Mouse (Mus musculus): Measurements from ENCODE around the gene Slc30a1. TPM values are rescaled to one million over a fixed set of nuclear protein-coding genes. Genes with fewer than 3 reads are reported as not detected.

The Slc30a1 gene
- polyA plus RNA-seq, 1 experiment from 2014 or later, result 4.5 TPM

DNA sequence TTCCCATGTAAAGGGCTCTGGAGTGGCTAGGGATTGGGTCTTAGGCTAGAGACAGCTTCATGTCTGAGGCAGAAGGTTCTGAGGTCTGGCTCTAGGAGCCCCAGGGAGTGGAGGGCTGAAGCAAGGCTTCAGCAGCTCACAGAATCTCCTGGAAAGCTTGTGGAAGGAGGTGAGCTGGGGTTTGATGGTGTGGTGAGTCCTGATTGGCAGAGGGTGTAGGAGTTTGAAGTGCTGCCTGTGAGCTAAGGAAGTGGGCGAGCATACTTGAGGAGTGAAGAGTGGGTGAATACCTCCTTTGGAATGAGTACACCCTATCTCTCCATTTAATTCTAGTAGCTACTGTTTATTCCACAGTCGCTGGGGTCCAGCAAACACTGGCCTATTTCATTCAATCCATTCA is 44.0 kb downstream of the Slc30a1 start:
- Histone ChIP-seq H3K9me3 (no peaks in the 10 kb centered on the region), H3K4me2 (no peak overlapping the region), H3K4me1 (replicated peaks) (no peaks in the 10 kb centered on the region), H3K36me3 (no peaks in the 10 kb centered on the region), H3K9ac (no peak overlapping the region), H3K4me3 (no peak overlapping the region), H3K27me3 (no peaks in the 10 kb centered on the region), H3K27ac (replicated peaks) (no peak overlapping the region)
- no peak for ATAC-seq (ENCODE audit: low FRiP score, low read depth)
- WGBS, result 77% methylated on average over 2 of the region's 2 CpGs

DNA sequence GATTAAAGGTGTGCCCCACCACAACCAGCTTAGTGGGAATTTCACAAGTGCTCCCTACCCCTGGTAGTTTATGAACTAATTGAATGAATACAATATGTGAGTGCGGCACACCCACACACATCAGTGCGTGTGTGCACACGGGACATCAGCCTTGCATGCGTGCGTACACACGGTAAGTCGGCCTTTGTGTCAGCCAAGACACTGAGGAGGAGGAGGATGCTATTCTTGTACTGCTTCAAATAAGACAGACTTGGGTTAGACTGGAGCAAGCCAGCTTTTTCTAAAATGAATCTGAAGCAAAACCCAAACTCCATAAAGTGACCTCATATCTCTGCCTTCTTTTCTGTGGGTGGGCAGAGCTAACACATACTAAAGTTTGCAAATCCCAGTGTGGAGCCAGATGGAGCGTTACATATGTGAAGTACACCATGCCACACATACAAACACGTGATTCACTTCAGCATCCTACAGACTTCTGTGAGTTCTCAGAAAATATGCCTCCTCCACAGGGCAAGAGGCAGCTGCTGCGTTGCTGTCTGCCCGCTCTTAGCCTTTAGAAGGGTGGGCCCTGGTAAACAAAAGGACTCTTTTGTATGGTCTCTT is 46.3 kb downstream of the Slc30a1 start:
- WGBS, result 86% methylated on average over 11 of the region's 11 CpGs
- no peak overlapping the region for H3K4me3 ChIP-seq
- H3K9me3 ChIP-seq, result no peaks in the 10 kb centered on the region
- no peaks in the 10 kb centered on the region for H3K27me3 ChIP-seq
- no peaks in the 10 kb centered on the region for H3K4me1 ChIP-seq (replicated peaks)
- H3K36me3 ChIP-seq, result no peaks in the 10 kb centered on the region
- H3K4me2 ChIP-seq, result no peak overlapping the region
- no peak for ATAC-seq (ENCODE audit: low FRiP score, low read depth)
- no peak overlapping the region for H3K27ac ChIP-seq (replicated peaks)
- H3K9ac ChIP-seq, result no peak overlapping the region

DNA sequence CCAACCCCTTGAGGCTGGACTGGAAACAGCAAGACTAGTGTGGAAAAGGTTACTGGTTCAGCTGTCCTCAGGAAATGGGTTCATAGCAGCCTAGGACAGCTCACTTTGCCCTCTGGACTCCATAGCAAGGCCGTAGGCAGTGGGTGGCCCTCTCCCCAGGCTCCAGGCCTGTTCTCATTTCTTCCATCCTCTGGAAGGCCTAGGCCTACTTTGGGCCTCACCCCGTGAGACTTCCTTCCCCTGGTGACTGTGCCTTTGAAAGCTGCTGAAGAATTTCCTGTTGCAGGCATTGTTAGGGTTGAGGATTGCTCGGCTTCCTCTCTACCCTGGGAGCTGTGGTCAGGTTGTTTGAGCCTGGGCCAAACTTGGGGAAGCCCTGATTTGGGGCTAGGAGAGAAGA is 48.5 kb downstream of the Slc30a1 start:
- no peak; the same call in 1 of the 2 replicates for ATAC-seq (ENCODE audit: low FRiP score, low read depth)
- H3K4me1 ChIP-seq (replicated peaks), result no peaks in the 10 kb centered on the region
- no peak overlapping the region for H3K4me2 ChIP-seq
- no peaks in the 10 kb centered on the region for H3K9me3 ChIP-seq
- no peaks in the 10 kb centered on the region for H3K27me3 ChIP-seq
- H3K9ac ChIP-seq, result no peak overlapping the region
- H3K4me3 ChIP-seq, result no peak overlapping the region
- H3K36me3 ChIP-seq, result no peaks in the 10 kb centered on the region
- WGBS, result 79% methylated on average over 3 of the region's 3 CpGs
- H3K27ac ChIP-seq (replicated peaks), result no peak overlapping the region

DNA sequence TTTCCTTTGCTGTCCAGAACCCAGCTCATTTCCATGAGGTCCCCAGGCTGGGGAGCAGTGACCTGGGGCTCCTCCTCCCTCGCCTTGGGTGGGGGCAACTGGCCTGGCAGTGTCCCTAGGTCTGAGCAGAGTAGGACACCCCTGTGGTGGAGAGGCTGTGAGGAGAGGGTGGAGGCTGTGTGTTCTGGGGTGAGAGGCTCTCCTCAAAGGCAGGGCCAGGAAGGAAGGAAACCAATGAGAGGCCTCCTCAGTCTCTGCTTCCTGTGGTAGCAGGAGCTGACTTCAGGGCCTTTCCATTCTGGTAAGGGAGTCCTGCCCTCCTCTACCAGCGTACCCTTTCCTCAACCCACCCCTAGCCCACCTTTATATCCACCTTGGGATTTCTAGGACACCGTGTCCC is 49.7 kb downstream of the Slc30a1 start:
- Histone ChIP-seq H3K36me3 (no peaks in the 10 kb centered on the region), H3K4me2 (no peak overlapping the region), H3K27ac (replicated peaks) (0 out of 2 replicates have a peak overlapping the region, but pooled peaks have one; percentile 34), H3K9ac (no peak overlapping the region), H3K4me3 (no peak overlapping the region), H3K9me3 (no peaks in the 10 kb centered on the region), H3K27me3 (no peaks in the 10 kb centered on the region), H3K4me1 (replicated peaks) (no peaks in the 10 kb centered on the region)
- 85% methylated on average over 3 of the region's 3 CpGs for WGBS
- no peak for ATAC-seq (ENCODE audit: low FRiP score, low read depth)

DNA sequence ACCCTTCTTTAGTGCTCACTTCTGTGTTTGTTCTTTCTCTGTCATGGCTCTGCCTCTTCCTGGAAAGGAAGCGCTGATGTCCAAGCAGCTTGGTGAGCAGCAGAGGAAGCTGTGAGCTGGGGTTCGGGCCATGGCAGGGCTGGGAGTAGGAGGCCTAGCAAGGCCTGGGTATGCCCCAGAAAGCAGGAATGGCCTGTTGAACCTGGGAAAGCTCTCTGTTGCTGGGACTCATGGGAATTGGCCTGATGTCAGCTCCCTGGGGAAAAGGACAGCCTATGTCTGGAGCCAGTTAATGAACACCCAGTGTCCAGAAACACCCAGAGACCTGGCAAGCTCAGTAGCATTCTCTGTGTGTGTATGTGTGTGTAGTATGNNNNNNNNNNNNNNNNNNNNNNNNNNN is 50.3 kb downstream of the Slc30a1 start:
- no peak for ATAC-seq (ENCODE audit: low FRiP score, low read depth)
- H3K4me3 ChIP-seq, result no peak overlapping the region
- no peaks in the 10 kb centered on the region for H3K4me1 ChIP-seq (replicated peaks)
- H3K9ac ChIP-seq, result no peak overlapping the region
- no peaks in the 10 kb centered on the region for H3K36me3 ChIP-seq
- no peaks in the 10 kb centered on the region for H3K9me3 ChIP-seq
- H3K4me2 ChIP-seq, result no peak overlapping the region
- H3K27me3 ChIP-seq, result no peaks in the 10 kb centered on the region
- 0 out of 2 replicates have a peak overlapping the region, but pooled peaks have one; percentile 34 for H3K27ac ChIP-seq (replicated peaks)
- WGBS, result 68% methylated on average over 2 of the region's 2 CpGs

DNA sequence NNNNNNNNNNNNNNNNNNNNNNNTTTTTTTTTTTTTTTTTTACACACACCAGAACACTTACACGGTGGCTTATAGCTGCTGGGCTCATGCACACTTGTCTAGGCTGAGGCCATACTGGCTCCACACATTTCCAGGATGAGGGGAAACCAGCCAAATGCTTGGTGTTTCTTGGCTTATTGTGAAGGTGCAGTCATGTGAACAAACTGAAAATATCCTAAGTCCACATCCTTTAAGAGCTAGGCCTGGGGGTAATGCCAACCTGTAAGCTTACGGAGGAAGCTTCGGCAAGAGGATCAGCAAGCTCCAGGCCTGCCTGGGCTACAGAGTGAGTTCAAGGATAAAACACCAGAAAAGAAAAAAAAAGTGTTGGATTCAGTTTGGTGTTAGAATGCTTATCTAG is 50.8 kb downstream of the Slc30a1 start:
- no peak for ATAC-seq (ENCODE audit: low FRiP score, low read depth)
- Histone ChIP-seq H3K4me2 (no peak overlapping the region), H3K4me3 (no peak overlapping the region), H3K9ac (no peak overlapping the region), H3K27ac (replicated peaks) (no peak overlapping the region), H3K4me1 (replicated peaks) (no peaks in the 10 kb centered on the region), H3K36me3 (no peaks in the 10 kb centered on the region), H3K27me3 (no peaks in the 10 kb centered on the region), H3K9me3 (no peaks in the 10 kb centered on the region)
- WGBS, result 82% methylated on average over 3 of the region's 3 CpGs

DNA sequence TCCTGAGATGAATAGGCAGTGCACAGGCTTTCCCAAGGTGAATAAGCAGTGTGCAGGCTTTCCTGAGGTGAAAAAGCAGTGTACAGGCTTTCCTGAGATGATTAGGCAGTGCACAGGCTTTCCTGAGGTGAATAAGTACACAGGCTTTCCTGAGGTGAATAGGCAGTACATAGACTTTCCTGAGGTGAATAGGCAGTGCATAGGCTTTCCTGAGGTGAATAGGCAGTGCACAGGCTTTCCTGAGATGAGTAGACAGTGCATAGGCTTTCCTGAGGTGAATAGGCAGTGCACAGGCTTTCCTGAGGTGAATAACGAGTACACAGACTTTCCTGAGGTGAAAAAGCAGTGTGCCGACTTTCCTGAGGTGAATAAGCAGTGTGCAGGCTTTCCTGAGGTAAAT is 54.4 kb downstream of the Slc30a1 start:
- Histone ChIP-seq H3K36me3 (no peaks in the 10 kb centered on the region), H3K9ac (no peak overlapping the region), H3K4me3 (no peak overlapping the region), H3K27me3 (no peaks in the 10 kb centered on the region), H3K9me3 (no peaks in the 10 kb centered on the region), H3K4me2 (no peak overlapping the region), H3K4me1 (replicated peaks) (no peaks in the 10 kb centered on the region), H3K27ac (replicated peaks) (no peak overlapping the region)
- ATAC-seq (ENCODE audit: low FRiP score, low read depth), result no peak
- 50% methylated on average over 2 of the region's 2 CpGs for WGBS

Other genes starting within 250 kb of the Slc30a1 start
- 34.9 and 38.8 TPM in 2 replicates for gene Lpgat1, start 188.9 kb upstream of the Slc30a1 start, polyA plus RNA-seq (2015; fragmentation: Nextera tagmentation; extraction: Ambion mirVana)
- 8.6 and 11.1 TPM in 2 replicates for gene Nek2, start 85.3 kb upstream of the Slc30a1 start, polyA plus RNA-seq (2015; fragmentation: Nextera tagmentation; extraction: Ambion mirVana)
- 3.0 and 4.0 TPM in 2 replicates for gene Rd3, start 70.6 kb downstream of the Slc30a1 start, polyA plus RNA-seq (2015; fragmentation: Nextera tagmentation; extraction: Ambion mirVana)
- 1.7 and 3.3 TPM in 2 replicates for gene Traf5, start 185.8 kb downstream of the Slc30a1 start, polyA plus RNA-seq (2015; fragmentation: Nextera tagmentation; extraction: Ambion mirVana)
- gene Rcor3, start 231.3 kb downstream of the Slc30a1 start, polyA plus RNA-seq (2015; fragmentation: Nextera tagmentation; extraction: Ambion mirVana), result 32.9 and 41.8 TPM in 2 replicates

Measured in hindbrain, embryonic 15.5 days (tissue).